Mouse (Mus musculus) myocyte (in vitro differentiated cells): ENCODE results near the gene Sorcs2.

Experiments
- MAX ChIP-seq: IDR thresholded peaks from one replicate; pipeline ENCODE4 v1.6.1; 2011; ENCODE audit warnings: low read depth, mild to moderate bottlenecking, control low read depth
- POLR2A ChIP-seq: IDR thresholded peaks from one replicate; pipeline ENCODE4 v1.6.1; 2011; ENCODE audit warnings: low read depth, mild to moderate bottlenecking, control low read depth, moderate library complexity; ENCODE audit not compliant: insufficient read length
- REST ChIP-seq: IDR thresholded peaks from one replicate; pipeline ENCODE4 v1.6.1; 2011; ENCODE audit warnings: mild to moderate bottlenecking, control low read depth, moderate library complexity; ENCODE audit not compliant: insufficient read depth, insufficient read length

DNA sequence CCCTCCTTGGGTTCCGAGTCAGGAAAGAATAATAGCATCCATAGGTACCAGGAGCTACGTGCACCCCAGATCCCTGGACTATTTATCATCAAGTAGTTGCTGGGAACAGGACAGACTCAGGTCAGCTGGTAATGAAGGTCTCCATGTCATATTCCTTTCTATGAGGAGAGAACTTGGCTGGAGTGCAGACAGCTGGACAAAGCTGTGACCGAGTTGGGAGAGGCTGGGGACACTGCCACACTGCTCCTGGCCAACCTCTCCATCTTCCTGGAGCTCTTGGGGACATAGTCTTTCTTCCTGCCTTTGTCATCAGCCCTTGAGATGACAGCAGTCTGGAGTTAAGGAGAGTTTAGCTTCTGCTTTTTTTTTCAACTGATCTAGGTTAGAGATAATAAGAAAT is 428.1 kb downstream of the Sorcs2 start:
- TF ChIP-seq MAX: no peak
- no peak for TF ChIP-seq REST
- no peak for TF ChIP-seq POLR2A
